Mouse (Mus musculus): ENCODE data around the gene Znhit3. TPM values are rescaled to one million over a fixed set of nuclear protein-coding genes. Genes with fewer than 3 reads are reported as not detected.

Znhit3 gene
- total RNA-seq (2022), result 10 to 100 TPM in 3 of 4 experiments, 1 to 10 TPM in 1; 9.0 to 17.7 (median 15.3) TPM

DNA sequence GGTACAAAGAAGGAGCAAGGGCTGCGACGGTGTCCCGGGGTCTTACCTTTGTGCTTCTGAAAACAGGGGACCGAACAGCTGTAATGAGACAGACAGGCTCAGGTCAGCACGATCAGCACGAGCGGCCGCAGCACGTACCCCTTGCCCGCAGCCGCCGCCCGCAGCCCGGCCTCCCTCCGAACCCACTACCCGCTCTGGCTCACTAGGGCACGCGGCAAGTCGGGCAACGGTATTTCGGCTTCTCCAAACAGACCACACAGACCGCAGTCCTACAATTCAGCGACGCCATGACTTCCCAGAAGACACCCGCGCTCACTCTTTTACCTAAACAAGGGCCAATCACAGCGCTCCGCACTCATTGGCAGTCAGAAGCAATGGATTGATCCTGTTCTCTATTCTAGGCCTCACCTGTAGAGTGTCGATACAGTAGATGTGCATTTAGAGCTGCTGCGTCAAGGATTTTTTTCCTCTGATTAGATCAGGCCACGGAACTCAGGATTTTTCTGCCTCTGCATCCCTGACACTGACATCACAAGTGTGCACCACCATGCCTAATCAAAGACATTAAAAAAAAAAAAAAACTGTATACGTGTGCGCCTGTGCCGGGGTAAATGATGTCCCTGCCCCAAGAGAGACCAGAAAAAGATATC, at the start of gene Znhit3:
Znhit3 (minus strand) TSS at position 314 of the 650 bp plus-strand sequence.
- DNase-seq, result peak; percentile 75

DNA sequence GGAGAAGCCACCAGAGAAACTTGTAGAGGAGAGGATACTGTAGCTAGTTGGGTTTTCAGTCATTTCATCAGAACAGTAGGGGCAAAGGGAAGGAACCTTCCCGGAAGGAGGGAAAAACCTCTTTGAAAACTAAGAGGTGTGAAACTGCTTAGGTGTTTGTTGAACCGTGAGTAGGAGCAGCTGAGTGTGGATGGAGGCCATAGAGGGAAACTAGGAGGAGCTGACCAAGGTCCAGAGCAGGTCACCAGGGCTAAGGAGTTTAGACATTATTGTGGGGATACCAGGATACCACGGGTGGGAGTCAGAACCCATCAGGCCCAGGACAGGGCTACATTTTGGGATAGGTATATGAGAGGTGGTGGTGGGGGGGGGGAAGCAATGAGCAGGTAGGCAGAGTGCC, 47.4 kb upstream of the Znhit3 start:
- DNase-seq, result no peak

DNA sequence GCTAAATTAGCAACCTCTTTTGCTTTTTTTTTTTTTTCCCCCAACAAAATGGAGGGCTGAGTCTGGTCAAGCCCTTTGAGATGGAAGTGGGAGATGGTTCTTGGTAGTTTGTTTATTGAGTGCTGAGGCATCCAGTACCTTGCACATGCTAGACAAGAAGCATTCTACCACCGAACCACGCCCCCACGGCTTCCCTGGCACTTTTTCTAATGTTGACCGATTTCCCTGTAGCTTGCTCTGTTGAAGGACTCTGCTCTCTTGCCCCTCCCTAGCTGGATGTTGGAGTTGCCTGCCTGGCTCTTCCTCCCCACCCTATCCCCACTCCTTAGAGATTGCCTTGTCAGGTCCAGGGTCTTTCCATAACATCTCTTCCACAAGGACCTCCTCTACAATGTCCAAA, 46.4 kb upstream of the Znhit3 start:
- DNase-seq, result no peak

DNA sequence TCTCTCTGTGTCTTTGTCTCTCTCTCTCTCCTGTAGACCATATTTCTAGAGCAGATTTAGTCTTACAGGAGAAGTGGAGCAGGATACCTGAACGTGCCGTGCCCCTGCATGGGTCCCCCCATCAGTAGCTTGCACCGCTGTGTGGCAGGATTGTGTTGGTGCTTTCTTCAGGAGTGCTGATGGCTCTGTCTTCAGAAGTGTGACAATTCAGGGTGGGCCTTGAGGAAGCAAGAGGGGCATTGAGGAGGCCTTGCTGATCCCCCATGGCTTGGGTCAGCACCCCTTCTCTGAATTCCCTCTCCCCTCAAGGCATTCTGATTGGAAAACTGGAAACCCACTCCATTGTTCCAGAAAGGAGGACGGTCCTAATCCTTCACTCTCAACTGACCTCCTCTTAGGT, 45.4 kb upstream of the Znhit3 start:
- DNase-seq, result no peak

DNA sequence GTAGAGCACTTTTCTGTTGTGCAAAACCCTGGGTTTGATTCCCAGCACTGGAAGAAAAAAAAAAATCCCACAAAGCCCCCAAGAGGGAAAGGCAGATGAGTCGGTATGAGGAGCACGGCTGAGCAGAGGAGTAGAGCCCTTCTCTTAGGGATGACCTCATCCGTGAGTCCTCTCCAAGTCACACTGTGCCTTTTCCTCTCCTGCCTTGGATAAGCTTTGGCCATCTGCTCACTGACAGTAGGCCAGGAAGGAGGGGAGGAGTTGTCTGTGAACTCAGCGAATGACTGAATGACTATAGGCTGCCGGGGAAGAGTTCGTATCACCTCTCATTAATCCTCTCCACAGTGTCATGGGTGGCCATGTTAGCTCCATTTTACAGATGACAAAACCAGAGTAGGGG, 44.6 kb upstream of the Znhit3 start:
- DNase-seq, result no peak

DNA sequence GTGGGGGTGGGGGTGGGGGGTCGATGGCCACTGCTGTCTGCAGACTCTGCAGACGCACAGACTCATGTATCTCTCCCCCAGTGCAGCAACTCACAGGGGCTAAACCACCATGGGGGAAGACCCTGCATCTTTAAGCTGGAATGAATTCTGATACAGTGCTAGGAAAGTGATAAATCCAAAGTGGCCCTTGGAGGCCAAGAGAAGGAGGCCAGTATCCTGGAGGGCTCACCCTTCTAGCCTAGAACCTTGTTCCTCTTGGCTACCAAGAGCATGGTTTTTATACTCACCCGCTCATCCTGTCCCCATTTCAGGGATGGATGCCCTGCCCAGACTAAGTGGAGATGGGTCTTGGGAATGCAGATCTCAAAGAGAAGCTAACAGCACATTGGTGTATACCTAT, 44.1 kb upstream of the Znhit3 start:
- DNase-seq, result no peak

DNA sequence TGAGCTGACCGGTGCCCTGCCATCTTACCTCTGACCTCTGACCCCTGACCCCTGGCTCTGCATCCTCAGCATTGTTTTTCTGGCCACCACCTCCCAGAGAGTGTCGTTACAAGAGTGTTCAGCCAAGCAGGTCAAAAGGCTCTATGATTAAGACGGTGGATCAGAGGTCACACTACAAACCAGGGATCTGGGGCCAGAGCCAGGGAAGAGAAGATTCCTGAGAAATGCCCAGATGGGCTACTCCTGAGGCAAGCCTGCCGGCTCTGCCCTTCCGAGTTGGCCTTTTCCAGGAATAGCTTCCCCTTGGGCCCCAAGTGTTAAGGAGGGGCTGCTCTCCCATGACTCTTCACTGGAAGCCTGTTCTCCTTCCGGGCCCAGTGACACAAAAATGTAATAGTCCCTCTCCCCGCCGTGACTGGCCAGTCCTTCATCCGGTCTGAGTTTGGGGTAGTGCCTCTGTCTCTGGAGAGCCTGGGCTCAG, 43.6 kb upstream of the Znhit3 start:
- peak; percentile 7 for DNase-seq

DNA sequence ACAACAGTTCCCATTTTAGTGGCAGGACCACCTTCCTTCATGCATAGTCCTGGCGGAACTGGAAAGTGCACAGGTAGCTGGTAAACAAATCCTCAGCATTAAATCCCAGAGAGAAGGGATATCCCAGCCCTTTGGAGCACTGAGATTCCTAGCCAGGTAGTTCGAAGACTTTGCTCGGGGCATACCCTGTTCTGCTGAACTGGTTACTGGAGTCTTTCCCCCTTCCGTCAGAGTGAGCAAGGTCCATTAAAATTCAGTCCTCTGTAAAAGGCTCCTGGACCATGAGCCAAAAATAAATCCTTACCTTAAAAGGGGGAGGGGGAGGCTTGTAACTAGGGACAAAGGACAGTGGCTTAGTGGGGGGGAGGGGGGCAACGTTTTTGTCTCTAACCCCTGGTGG, 43.0 kb upstream of the Znhit3 start:
- no peak for DNase-seq

DNA sequence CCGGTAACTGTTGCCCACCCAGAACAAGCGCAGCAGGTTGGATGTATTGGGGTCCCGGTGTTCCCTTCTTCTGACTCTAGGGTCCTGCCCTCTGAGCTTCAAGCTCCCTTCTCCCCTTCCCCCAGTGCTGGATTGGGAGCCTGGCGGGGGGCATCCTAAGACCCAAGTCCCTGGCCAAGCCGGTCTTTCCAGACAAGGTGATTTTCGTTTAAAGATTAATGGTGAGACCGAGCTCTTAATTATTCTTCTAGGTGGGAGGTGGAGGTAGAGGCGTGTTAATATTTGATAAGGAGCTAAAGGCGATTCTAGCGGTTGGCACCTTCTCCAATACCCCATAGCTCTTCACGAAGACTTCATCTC, 42.1 kb upstream of the Znhit3 start:
- DNase-seq, result no peak

DNA sequence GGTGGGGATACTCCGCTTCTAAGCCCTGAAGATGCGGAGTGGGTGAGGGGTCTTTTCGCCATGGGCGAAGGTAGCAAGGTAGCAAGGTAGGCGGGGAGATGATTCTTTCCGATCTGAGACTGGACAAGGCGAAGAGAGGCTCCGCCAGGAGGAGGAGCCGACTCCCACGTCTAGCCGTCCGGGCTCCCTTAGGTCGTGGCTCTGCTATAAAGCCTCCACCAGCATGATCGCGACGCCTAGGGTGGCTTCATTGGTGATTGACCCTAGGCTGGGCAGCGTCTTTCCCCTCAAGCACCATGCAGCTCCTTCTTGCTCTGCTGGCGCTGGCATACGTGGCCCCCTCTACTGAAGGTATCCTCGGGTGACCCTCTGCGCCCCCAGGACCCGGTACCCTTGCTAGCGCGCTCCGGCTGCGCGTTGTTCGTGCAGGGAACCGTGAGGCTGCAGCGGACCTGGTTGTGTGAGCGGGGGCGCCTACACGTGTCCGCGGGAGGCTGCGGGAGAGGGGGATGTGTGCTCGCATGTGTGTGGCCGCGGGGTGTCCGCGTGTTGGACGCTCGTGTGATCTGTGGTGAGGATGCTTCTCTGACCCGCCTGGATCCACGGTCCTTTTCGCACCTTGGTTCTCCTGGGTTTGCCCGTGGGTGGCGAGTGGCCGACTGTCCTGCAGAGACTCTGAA, 41.6 kb upstream of the Znhit3 start, which contains the start of gene Car4:
Car4 (plus strand) TSS at position 196 of the 680 bp plus-strand sequence.
- no peak for DNase-seq

DNA sequence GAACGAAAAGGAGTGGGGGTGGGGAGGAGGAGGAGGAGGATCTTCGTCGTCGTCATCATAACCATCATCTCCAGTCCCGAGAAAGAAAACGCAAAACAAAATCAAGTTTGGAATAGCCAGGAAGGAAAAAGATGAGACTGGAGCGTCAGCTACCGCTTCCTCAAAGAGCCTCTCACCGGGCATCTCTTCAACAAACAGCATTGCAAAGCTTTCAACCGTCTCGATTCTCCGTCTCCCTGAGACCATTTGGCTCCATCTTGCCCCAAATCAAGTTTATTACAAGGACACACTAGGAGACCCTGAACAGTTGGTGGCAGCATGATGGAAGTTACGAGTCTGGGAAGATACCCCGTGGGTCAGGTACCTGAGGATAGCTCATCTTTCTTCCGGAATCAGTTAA, 41.0 kb upstream of the Znhit3 start:
- DNase-seq, result no peak

DNA sequence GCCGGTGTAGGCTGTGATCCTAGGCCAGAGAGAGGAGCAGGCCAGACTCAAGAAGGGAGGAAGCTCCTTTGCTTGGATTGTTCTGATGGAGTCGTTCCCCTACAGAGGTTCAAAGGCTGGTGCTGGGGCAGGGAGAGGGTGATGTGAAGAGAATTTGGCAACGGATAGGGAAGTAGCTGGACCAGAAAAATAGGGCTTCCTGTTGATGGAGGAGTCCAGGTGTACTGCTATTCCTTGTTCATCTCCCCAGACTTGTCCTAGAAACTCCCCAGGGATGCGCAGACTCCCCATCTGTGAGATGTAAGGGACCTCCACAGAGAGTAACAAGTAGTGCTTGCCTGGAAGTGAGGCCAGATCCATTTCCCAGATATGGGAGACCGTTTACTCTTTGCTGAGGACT, 40.2 kb upstream of the Znhit3 start:
- no peak for DNase-seq

DNA sequence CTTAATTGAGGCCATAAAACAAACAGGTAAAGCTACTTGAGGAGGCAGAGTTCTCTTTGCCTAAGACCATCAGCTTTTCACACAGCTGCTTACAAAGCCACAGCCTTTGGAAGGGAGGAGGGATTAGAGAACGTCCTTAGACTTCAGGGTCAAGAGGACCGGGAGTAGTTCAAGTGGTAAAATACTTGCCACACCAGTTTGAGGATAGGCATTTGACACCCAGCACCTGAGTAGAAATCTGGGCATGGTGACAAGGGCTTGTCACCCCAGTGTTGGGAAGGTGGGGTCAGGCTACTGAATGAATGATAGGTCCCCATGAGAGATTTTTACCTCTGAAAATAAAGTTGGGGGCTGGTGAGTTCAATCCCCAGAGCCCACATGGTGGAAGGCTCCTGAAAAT, 36.4 kb upstream of the Znhit3 start:
- no peak for DNase-seq

DNA sequence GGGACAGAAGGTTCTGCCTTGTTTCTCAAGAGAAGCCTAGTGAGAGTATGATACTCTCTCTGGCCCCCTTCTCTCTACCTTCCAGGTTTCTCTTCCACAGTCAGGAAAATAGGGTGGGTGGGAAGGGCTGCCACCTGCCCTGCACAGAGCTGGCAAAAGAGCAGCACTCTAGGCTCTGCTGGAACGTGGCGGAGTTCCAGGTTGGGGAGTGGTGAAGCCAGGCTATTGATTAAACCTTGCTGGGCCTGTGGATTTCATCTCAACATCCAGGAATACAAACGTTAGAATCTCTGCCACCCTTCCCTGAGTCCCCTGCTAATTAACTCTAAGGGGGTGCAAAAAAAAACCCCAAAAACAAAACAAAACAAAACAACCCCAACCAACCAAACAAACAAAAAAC, 32.4 kb upstream of the Znhit3 start:
- no peak for DNase-seq

DNA sequence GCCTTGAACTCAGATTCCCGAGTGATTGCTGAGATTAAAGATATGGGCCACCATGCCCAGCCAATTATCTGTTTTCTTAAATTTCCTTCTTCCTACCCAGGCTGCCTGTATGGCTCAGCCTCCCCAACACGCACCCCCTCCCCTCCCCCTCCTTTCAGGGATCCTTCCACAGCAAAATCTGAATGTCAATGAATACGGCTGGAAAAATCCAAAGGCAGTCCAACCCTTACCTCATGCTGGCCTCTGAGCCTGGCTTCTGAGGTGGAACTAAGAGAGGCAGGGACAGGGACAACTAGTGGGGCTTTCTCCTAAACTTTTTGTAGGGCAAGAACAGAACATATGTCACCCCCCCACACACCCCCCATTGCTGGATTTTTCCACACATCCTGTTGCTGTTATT, 31.9 kb upstream of the Znhit3 start:
- DNase-seq, result no peak

DNA sequence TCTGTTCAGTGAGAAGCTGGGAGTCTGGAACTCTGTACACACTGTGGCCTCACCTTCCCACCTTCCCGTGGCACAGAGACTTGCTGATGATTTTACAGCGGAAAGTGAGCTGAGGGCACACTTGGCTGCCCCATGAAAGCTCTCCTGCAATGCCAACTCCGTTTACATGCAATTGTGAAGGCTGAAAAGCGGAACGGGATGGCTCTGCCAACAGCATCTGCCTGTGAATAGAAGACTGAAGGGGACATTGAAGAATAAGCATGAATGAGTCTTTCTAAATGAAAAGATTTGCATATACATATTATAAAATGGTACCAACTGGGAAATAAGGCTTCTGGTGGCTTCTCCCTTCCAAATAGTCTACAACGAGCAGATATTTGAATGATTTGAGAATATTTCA, 31.0 kb upstream of the Znhit3 start:
- DNase-seq, result no peak

DNA sequence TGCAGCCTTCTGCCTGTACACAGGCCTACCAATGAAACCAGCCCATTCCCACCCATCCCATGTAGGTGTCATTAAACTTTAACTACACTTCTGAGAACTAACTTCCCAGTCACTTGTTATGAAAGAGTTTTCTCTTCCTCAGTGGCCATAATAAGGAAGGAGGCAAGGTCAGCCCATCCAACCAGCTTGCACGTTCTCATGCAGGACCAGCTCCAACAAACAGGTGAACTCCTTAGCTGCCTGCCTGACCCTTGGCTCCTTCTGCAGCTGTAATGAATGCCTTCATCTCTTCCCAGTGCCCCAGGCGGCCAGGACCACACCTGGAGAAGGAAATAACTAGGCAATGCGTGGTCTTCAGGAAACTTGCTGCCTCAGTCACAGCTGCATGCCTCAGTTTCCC, 29.7 kb upstream of the Znhit3 start:
- no peak for DNase-seq

DNA sequence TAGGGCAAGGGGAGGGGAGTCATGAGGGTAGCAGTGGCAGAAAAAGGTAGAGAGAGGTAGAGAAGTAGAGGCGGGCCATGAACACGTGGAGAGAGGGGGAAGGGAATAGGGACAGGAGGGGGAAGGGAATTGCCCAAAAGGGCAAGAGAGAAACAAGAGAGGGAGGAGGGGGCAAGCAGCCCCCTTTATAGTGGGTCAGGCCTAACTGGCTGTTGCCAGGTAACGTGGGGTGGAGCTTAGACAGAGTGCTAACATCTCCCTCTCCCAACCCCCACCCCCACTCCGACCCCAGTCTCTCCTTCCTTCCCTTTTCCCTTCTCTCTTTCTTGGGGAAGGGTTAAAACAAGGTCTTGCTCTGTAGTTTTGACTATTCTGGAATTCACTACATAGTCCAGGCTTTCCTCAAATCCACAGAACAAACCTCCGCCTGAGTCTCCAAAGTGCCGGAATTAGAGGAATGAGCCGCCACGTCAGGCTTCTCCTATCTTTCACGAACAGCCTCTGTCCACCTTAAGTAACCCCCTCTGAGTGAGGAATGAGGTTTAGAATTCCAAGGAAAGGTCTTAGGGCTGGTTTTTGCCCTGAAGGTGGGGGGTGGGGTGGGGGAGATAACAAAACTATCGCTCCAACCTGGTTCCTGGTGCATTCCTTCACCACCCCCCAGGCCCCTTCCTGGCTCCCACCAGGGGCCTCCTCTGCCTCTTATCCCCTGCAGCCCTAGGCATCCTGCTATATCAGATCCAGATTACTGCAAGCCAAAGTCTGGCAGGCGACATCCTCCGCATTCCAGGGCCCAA, 28.7 kb upstream of the Znhit3 start:
- no peak for DNase-seq

DNA sequence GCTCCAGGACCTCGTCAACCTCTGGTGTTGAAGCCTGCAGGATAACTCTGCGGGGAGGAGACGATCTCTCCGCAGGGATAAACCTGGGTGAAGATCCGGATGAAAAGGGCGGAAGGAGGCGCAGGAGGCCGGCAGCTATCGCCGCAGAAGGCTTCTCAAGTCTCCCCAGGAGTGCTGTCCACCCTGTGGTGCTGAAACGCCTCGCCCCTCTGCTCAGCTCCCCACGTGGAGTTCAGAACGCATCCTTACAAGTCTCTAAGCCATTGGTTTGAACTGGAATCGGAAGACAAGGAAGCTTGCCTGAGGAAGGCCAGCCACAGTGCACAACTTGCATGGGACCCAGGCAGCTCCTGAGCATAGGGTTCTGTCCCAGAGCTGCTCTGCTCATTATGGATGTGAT, 27.8 kb upstream of the Znhit3 start:
- DNase-seq, result peak; percentile 23

DNA sequence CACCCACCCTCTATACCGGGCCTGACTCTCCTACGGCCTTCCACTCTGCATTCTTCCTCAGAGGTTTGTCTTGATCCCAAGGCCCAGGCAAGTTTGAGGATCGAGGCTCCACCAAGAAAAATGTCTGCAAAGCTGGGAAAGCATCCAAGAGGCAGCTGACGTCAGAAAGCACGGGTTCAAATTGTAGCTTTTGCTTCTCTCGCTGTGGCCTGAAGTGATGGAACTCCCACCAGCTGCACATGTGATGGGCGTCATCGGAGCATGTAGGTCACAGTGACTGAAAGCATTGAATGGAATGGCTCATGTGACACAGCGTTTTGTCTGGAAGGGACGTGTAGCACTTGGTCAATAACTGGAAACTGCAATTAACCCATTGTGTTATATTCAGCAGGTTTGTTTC, 24.0 kb upstream of the Znhit3 start:
- DNase-seq, result no peak

DNA sequence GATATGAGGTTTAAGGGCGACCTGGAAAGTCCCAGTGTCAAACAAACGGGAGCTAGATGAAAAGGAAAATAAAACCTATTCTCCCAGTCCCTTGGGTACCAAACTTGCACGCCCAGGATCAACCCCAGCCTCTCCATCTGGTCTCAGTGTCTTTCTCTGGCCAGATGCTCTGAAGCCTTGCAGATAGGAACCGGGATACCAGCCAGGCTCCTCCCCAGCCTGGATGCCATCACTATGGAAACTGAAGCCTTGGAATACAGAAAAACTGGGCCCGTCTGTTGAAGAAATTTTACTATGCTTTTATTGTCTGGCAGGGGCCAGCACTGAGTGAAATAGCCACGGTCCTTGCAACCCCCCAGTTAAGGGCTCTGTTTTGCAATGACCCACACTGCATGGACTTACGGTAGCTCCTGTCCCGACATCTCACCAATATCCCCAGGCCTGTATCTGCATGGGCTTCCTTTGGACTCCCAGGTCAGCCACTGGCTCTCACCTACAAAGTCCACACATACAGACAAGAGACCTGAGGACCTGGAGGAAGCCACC, 23.4 kb upstream of the Znhit3 start:
- DNase-seq, result no peak

DNA sequence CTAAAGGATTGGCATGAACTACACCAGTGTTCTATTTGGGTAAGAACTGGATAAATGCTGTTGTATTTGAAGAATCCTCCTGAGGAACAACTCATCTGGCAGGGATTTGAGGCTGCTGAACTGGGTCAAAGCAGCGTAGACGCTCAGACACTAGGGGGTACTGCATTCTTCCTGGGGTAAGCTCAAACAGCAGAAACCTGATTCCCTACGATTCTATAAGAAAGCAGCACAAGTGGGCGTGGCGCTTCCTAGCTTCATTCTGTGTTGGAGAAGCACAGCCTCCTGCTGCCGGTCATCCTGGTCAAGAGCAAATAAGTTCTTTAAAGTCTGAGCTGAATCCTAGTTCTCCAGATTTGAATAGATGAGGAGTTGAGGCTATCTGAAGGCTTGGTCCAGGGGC, 16.1 kb upstream of the Znhit3 start:
- DNase-seq, result no peak

DNA sequence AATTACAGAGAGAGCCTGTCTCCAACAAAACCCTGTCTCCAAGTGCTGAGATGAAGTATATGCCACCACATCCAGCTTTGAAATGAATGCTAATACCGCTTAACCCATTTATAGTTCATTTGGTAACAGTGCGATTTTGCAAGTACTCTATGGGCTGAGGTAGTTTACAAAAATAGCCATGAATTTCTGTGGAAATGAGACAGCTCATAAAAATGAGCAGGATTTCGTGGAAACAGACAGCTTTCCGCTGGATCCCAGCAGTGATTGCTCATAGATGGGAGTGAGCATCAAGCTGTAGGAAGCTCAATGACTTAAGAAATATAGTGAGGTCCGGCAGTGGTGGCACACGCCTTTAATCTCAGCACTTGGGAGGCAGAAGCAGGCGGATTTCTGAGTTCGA, 4.8 kb upstream of the Znhit3 start:
- DNase-seq, result no peak

Measured in adrenal gland, adult 8-10 months (tissue).